Mouse (Mus musculus) forebrain, postnatal 0 days (tissue): ENCODE measurements around the gene Gm21992. TPM values are rescaled to one million over a fixed set of nuclear protein-coding genes. Genes with fewer than 3 reads are reported as not detected.
A peak's percentile ranks its signal among the peaks of the same experiment; 100 is the strongest.

ENCODE experiments used
- ATAC-seq: fragments of 200-750 bp; cut with Nextera tagmentation; 2 replicates; pipeline ENCODE4 v1.8.0; 2017; ENCODE audit warnings: mild to moderate bottlenecking, moderate library complexity
- DNase-seq: peaks from one replicate; pipeline ENCODE4 v3.0.0-alpha.2; 2015
- H3K27ac ChIP-seq: fragments of 300-500 bp; sonication (generic); 2 replicates; pipeline ENCODE4 v1.5.1; 2014; ENCODE audit warnings: low read depth, mild to moderate bottlenecking, antibody characterized with exemption, low read length, moderate library complexity, mixed read lengths
- H3K27me3 ChIP-seq: fragments of 300-500 bp; sonication (generic); 2 replicates; pipeline ENCODE4 v1.6.1; 2014; ENCODE audit warnings: mild to moderate bottlenecking, low read length, mixed read lengths; ENCODE audit not compliant: insufficient read depth
- H3K36me3 ChIP-seq: fragments of 300-500 bp; sonication (generic); 2 replicates; pipeline ENCODE4 v1.6.1; 2014; ENCODE audit warnings: mild to moderate bottlenecking, moderate library complexity; ENCODE audit not compliant: insufficient read depth
- H3K4me1 ChIP-seq: fragments of 300-500 bp; sonication (generic); 2 replicates; pipeline ENCODE4 v1.6.1; 2014; ENCODE audit warnings: antibody characterized with exemption; ENCODE audit not compliant: insufficient read depth
- H3K4me2 ChIP-seq: fragments of 300-500 bp; sonication (generic); 2 replicates; pipeline ENCODE4 v1.6.1; 2014; ENCODE audit warnings: low read depth, mild to moderate bottlenecking, moderate library complexity
- H3K4me3 ChIP-seq: fragments of 300-500 bp; sonication (generic); 2 replicates; pipeline ENCODE4 v1.5.1; 2014; ENCODE audit warnings: low read depth, low read length, mixed read lengths
- H3K9ac ChIP-seq: fragments of 300-500 bp; sonication (generic); 2 replicates; pipeline ENCODE4 v1.6.1; 2014; ENCODE audit warnings: mild to moderate bottlenecking
- H3K9me3 ChIP-seq: fragments of 300-500 bp; sonication (generic); 2 replicates; pipeline ENCODE4 v1.6.1; 2016; ENCODE audit warnings: low read length
- CTCF ChIP-seq: sonication (generic); IDR thresholded peaks from 2 replicates; pipeline ENCODE4 v1.5.1; 2016; ENCODE audit warnings: antibody characterized with exemption, control low read depth, low read depth
- WGBS: fragments of 180-500 bp; shearing (Covaris S2); extraction: QIAGEN DNeasy Blood & Tissue Kit; methylation state at CpG from one replicate; pipeline ENCODE4 v1.1.7; 2014; 5-methylcytosine and 5-hydroxymethylcytosine counted together
- polyA plus RNA-seq: library from polyadenylated mRNA; unstranded; fragments of >200 nt; fragmentation: Nextera tagmentation; extraction: Ambion mirVana; gene quantifications from 2 replicates; pipeline ENCODE4 v1.2.1, GENCODE M21; 2015
- total RNA-seq: library from RNA; depleted of rRNA; stranded (reverse); fragments of >200 nt; gene quantifications from 2 replicates; pipeline ENCODE4 v1.2.3, GENCODE M21; 2014

The Gm21992 gene
- total and polyA plus RNA-seq, 2 experiments from 2014 or later = 15.0 to 20.4 TPM

GRCm38 (mm10) chr19:4701221-4701620 is 110.2 kb downstream of the Gm21992 start:
- Histone ChIP-seq H3K9ac (no peak overlapping the region), H3K36me3 (no peaks in the 10 kb centered on the region), H3K9me3 (no peaks in the 10 kb centered on the region), H3K27me3 (no peaks in the 10 kb centered on the region; the same call in 1 of the 2 replicates), H3K27ac (no peak overlapping the region), H3K4me1 (peaks cover 12% of the 10 kb centered on the region), H3K4me2 (no peak overlapping the region), H3K4me3 (no peak overlapping the region)
- DNase-seq (no peak), ATAC-seq (no peak)
- 72% methylated on average over 7 of the region's 7 CpGs for whole genome bisulfite sequencing
- no peak for TF ChIP-seq CTCF

DNA sequence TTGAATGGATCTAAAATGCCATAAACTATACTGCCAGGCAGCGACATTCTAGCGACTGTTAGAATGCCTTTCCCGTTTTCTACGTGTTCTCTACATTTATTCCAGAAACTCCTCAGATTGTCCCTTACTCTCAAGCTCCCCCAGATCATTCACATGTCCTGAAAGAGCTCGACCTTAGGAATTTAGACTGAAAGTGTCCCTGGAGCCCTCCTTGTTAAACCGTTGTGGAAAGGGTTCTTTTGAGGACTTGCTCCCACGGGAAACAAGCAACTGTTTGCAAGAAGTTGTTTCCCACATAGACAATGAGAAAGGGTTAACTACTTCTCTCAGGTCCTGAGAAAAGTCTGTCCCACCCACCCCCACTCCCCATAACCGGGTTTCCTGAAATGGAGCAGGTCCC is 110.8 kb downstream of the Gm21992 start:
- Histone ChIP-seq H3K4me2 (no peak overlapping the region), H3K27ac (no peak overlapping the region), H3K27me3 (no peaks in the 10 kb centered on the region; the same call in 1 of the 2 replicates), H3K9ac (no peak overlapping the region), H3K4me1 (peaks cover 12% of the 10 kb centered on the region), H3K4me3 (no peak overlapping the region), H3K36me3 (no peaks in the 10 kb centered on the region), H3K9me3 (no peaks in the 10 kb centered on the region)
- TF ChIP-seq CTCF = no peak
- WGBS = 72% methylated on average over 8 of the region's 8 CpGs
- ATAC-seq (no peak), DNase-seq (no peak)

DNA sequence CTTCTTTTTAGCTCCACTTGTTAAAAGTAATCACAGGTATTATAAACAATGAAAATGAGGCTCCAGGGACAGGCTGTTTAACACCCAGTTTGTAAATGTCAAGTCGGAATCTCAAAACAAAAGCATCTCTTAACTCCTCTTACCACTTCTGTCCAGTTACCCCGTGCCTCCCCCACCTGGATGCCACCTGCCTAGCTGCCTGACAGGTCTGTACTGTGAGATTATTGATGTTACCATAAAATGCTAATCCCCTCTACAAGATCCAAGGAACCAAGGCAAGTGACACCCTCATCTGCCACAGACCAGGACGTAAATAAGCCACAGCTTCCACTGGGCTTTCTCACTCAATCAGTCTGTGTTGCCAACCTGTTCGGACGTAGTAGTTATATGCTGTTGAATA is 111.6 kb downstream of the Gm21992 start:
- Histone ChIP-seq H3K4me3 (no peak overlapping the region), H3K4me2 (no peak overlapping the region), H3K27ac (no peak overlapping the region), H3K9ac (no peak overlapping the region), H3K27me3 (no peaks in the 10 kb centered on the region; the same call in 1 of the 2 replicates), H3K36me3 (no peaks in the 10 kb centered on the region), H3K9me3 (no peaks in the 10 kb centered on the region), H3K4me1 (peaks cover 12% of the 10 kb centered on the region)
- no peak for ATAC-seq
- WGBS = 83% methylated on average over 5 of the region's 5 CpGs
- no peak for TF ChIP-seq CTCF
- no peak for DNase-seq

GRCm38 (mm10) chr19:4698856-4699255 is 112.6 kb downstream of the Gm21992 start:
- no peak for TF ChIP-seq CTCF
- DNase-seq (peak; percentile 69), ATAC-seq (peak; percentile 50)
- H3K9me3 ChIP-seq = no peaks in the 10 kb centered on the region
- peak overlapping the region; percentile 71 for H3K4me2 ChIP-seq
- peaks cover 12% of the 10 kb centered on the region for H3K4me1 ChIP-seq
- 29% methylated on average over 8 of the region's 8 CpGs for WGBS
- H3K4me3 ChIP-seq = peak overlapping the region; percentile 68
- H3K9ac ChIP-seq = peak overlapping the region; percentile 83
- H3K27ac ChIP-seq = peak overlapping the region; percentile 94
- no peaks in the 10 kb centered on the region for H3K36me3 ChIP-seq
- no peaks in the 10 kb centered on the region; the same call in 1 of the 2 replicates for H3K27me3 ChIP-seq

GRCm38 (mm10) chr19:4698205-4698677 is 113.2 kb downstream of the Gm21992 start, which contains the start of gene Gm960:
Gene Gm960 (minus strand): TSS chr19:4698668.
- H3K4me3 ChIP-seq = peak within 1 kb of the TSS; percentile 68
- H3K9ac ChIP-seq = peak within 1 kb of the TSS; percentile 83
- H3K27ac ChIP-seq = peak within 1 kb of the TSS; percentile 94
- DNase-seq (peak; percentile 90), ATAC-seq (peak; percentile 96)
- peak within 1 kb of the TSS; percentile 71 for H3K4me2 ChIP-seq
- no peaks in the 10 kb centered on the region; the same call in 1 of the 2 replicates for H3K27me3 ChIP-seq
- WGBS = under 1% methylated on average over 40 of the region's 40 CpGs
- H3K36me3 ChIP-seq = no peaks in the 10 kb centered on the region
- TF ChIP-seq CTCF = no peak
- H3K9me3 ChIP-seq = no peaks in the 10 kb centered on the region
- H3K4me1 ChIP-seq = peaks cover 12% of the 10 kb centered on the region

DNA sequence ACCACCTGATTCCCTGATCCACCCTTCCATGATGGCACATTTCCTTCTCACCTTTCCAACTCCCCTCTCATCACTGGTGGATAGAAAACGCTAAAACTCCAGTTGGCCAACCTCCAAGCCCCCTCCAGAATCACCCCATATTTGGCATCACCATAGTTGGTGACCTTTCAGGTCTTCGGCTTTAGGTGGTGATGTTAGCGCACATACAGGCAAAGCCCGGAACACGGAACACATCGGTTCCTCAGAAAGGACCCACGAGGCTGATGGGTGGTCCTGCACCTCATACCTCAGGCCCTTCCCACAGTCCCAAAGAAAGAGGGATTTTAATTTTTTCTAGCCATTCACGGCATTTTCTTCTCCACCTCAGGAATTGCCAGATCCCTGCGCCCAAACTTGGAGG is 113.7 kb downstream of the Gm21992 start:
- 64% methylated on average over 9 of the region's 9 CpGs for WGBS

DNA sequence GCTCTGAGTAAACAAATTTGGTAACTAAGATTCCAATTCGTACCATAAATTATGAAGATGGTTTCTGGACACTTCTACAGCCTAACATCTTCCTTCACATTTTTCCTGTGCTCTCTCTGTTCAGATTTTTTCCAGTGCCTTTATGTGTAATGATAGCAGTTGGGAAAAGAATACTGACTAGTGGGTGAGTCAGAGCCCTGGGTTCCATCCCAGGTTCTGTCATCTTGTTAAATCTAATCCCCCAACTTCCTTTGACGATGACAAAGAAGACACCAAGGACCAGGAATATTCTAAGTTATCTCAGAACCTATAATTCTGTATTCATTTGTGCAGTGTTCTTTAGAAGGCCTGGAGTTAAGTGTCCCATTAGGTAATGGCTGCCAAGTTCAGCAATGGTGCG is 114.3 kb downstream of the Gm21992 start:
- no peak for ATAC-seq
- no peaks in the 10 kb centered on the region for H3K36me3 ChIP-seq
- H3K4me3 ChIP-seq = 0 out of 2 replicates have a peak overlapping the region, but pooled peaks have one; percentile 68
- H3K4me1 ChIP-seq = peaks cover 12% of the 10 kb centered on the region
- H3K4me2 ChIP-seq = peak overlapping the region; percentile 71; the same call in 1 of the 2 replicates
- 81% methylated on average over 3 of the region's 3 CpGs for WGBS
- H3K9me3 ChIP-seq = no peaks in the 10 kb centered on the region
- no peak overlapping the region for H3K9ac ChIP-seq
- TF ChIP-seq CTCF = no peak
- no peaks in the 10 kb centered on the region; the same call in 1 of the 2 replicates for H3K27me3 ChIP-seq
- H3K27ac ChIP-seq = no peak overlapping the region
- DNase-seq = no peak

More for the DNA sequence above, 113.7 kb downstream of the Gm21992 start:
- peak overlapping the region; percentile 71 for H3K4me2 ChIP-seq
- peaks cover 12% of the 10 kb centered on the region for H3K4me1 ChIP-seq
- H3K4me3 ChIP-seq = peak overlapping the region; percentile 68
- H3K9me3 ChIP-seq = no peaks in the 10 kb centered on the region
- H3K36me3 ChIP-seq = no peaks in the 10 kb centered on the region
- H3K27me3 ChIP-seq = no peaks in the 10 kb centered on the region; the same call in 1 of the 2 replicates
- peak overlapping the region; percentile 94 for H3K27ac ChIP-seq
- ATAC-seq (peak; percentile 36), DNase-seq (no peak)
- H3K9ac ChIP-seq = peak overlapping the region; percentile 83
- no peak for TF ChIP-seq CTCF
